Mouse (Mus musculus): ENCODE data around the gene Dennd4b. TPM values are rescaled to one million over a fixed set of nuclear protein-coding genes. Genes with fewer than 3 reads are reported as not detected.

Gene Dennd4b
- polyA plus RNA-seq, 1 experiment, result 13.6 TPM

GRCm38 (mm10) chr3:90322289-90322688 is 57.3 kb downstream of the Dennd4b start:
- Histone ChIP-seq H3K36me3 (ENCODE audit: control insufficient read depth, insufficient read depth, low read length) (no peaks in the 10 kb centered on the region), H3K27me3 (replicated peaks; ENCODE audit: control insufficient read depth, insufficient read depth, low read length) (no peaks in the 10 kb centered on the region), H3K4me1 (ENCODE audit: control insufficient read depth, insufficient read depth, low read length) (peaks cover 3% of the 10 kb centered on the region; the same call in 1 of the 2 replicates), H3K27ac (ENCODE audit: insufficient read depth, low read depth, low read length) (no peak overlapping the region), H3K4me3 (ENCODE audit: insufficient read depth, low read depth, low read length) (no peak overlapping the region)
- TF ChIP-seq CTCF (conservative IDR thresholded peaks at IDR 0.05; ENCODE audit: insufficient read depth, insufficient read length, low read depth, low read length) (no peak), POLR2A (IDR thresholded peaks at IDR 0.05; ENCODE audit: low read depth, low read length) (no peak)
- 40% methylated on average over 6 of the region's 6 CpGs for WGBS
- DNase-seq, result no peak

GRCm38 (mm10) chr3:90323119-90323518 is 58.1 kb downstream of the Dennd4b start:
- no peaks in the 10 kb centered on the region for H3K36me3 ChIP-seq (ENCODE audit: control insufficient read depth, insufficient read depth, low read length)
- DNase-seq, result peak; percentile 71
- H3K27me3 ChIP-seq (replicated peaks; ENCODE audit: control insufficient read depth, insufficient read depth, low read length), result no peaks in the 10 kb centered on the region
- H3K27ac ChIP-seq (ENCODE audit: insufficient read depth, low read depth, low read length), result no peak overlapping the region
- H3K4me3 ChIP-seq (ENCODE audit: insufficient read depth, low read depth, low read length), result no peak overlapping the region
- WGBS, result 12% methylated on average over 5 of the region's 5 CpGs
- no peak for TF ChIP-seq POLR2A (IDR thresholded peaks at IDR 0.05; ENCODE audit: low read depth, low read length)
- TF ChIP-seq CTCF (conservative IDR thresholded peaks at IDR 0.05; ENCODE audit: insufficient read depth, insufficient read length, low read depth, low read length), result no peak
- peaks cover 3% of the 10 kb centered on the region; the same call in 1 of the 2 replicates for H3K4me1 ChIP-seq (ENCODE audit: control insufficient read depth, insufficient read depth, low read length)

Other genes starting within 250 kb of the Dennd4b start
- 53.0 and 56.2 TPM in 2 replicates for gene 4933434E20Rik, start 213.5 kb upstream of the Dennd4b start, polyA plus RNA-seq (2012; rRNA removed)
- 105 and 108 TPM in 2 replicates for gene Ubap2l, start 212.6 kb upstream of the Dennd4b start, polyA plus RNA-seq (2012; rRNA removed)
- gene Tpm3, start 192.5 kb upstream of the Dennd4b start, polyA plus RNA-seq (2012; rRNA removed), result 75.5 and 95.4 TPM in 2 replicates
- gene Nup210l, start 161.1 kb upstream of the Dennd4b start, polyA plus RNA-seq (2012; rRNA removed), result 0.12 and 0.14 TPM in 2 replicates
- 944 and 1,038 TPM in 2 replicates for gene Rps27, start 51.5 kb upstream of the Dennd4b start, polyA plus RNA-seq (2012; rRNA removed)
- 5.0 and 7.7 TPM in 2 replicates for gene Rab13, start 51.5 kb upstream of the Dennd4b start, polyA plus RNA-seq (2012; rRNA removed)
- 60.7 and 74.7 TPM in 2 replicates for gene Jtb, start 33.6 kb upstream of the Dennd4b start, polyA plus RNA-seq (2012; rRNA removed)
- 1.0 and 1.5 TPM in 2 replicates for gene Creb3l4, start 21.7 kb upstream of the Dennd4b start, polyA plus RNA-seq (2012; rRNA removed)
- gene Slc39a1, start 17.0 kb upstream of the Dennd4b start, polyA plus RNA-seq (2012; rRNA removed), result 71.3 and 74.2 TPM in 2 replicates
- 48.2 and 57.6 TPM in 2 replicates for gene Crtc2, start 11.0 kb upstream of the Dennd4b start, polyA plus RNA-seq (2012; rRNA removed)
- gene Gatad2b, start 28.0 kb downstream of the Dennd4b start, polyA plus RNA-seq (2012; rRNA removed), result 18.5 and 18.6 TPM in 2 replicates
- gene Slc27a3, start 124.8 kb downstream of the Dennd4b start, polyA plus RNA-seq (2012; rRNA removed), result 12.9 and 16.2 TPM in 2 replicates
- gene Ints3, start 168.4 kb downstream of the Dennd4b start, polyA plus RNA-seq (2012; rRNA removed), result 22.9 and 23.6 TPM in 2 replicates
- gene Npr1, start 200.7 kb downstream of the Dennd4b start, polyA plus RNA-seq (2012; rRNA removed), result 51.4 and 55.4 TPM in 2 replicates
- gene Ilf2, start 210.9 kb downstream of the Dennd4b start, polyA plus RNA-seq (2012; rRNA removed), result 19.4 and 22.8 TPM in 2 replicates
- gene Snapin, start 225.8 kb downstream of the Dennd4b start, polyA plus RNA-seq (2012; rRNA removed), result 20.7 and 25.3 TPM in 2 replicates
- gene Chtop, start 244.3 kb downstream of the Dennd4b start, polyA plus RNA-seq (2012; rRNA removed), result 26.6 and 36.6 TPM in 2 replicates
- 625 and 771 TPM in 2 replicates for gene S100a1, start 249.2 kb downstream of the Dennd4b start, polyA plus RNA-seq (2012; rRNA removed)
- gene S100a13, start 249.2 kb downstream of the Dennd4b start, polyA plus RNA-seq (2012; rRNA removed), result 64.7 and 65.4 TPM in 2 replicates